Mouse (Mus musculus) midbrain, embryonic 13.5 days (tissue): Measurements from ENCODE around the gene Ftcd. TPM values are rescaled to one million over a fixed set of nuclear protein-coding genes. Genes with fewer than 3 reads are reported as not detected.

Source experiments
- ATAC-seq: fragments of 200-750 bp; cut with Nextera tagmentation; 2 replicates; pipeline ENCODE4 v1.8.0; 2017; ENCODE audit warnings: mild to moderate bottlenecking, moderate TSS enrichment, moderate library complexity
- H3K27ac ChIP-seq: fragments of 300-500 bp; sonication (generic); 2 replicates; pipeline ENCODE4 v1.5.1; 2015; ENCODE audit warnings: inconsistent platforms, mild to moderate bottlenecking, moderate library complexity
- H3K27me3 ChIP-seq: fragments of 300-500 bp; sonication (generic); 2 replicates; pipeline ENCODE4 v1.6.1; 2015; ENCODE audit warnings: mild to moderate bottlenecking, inconsistent platforms
- H3K36me3 ChIP-seq: fragments of 300-500 bp; sonication (generic); 2 replicates; pipeline ENCODE4 v1.6.1; 2015; ENCODE audit warnings: mild to moderate bottlenecking, inconsistent platforms
- H3K4me1 ChIP-seq: fragments of 300-500 bp; sonication (generic); replicated peaks from 2 replicates; pipeline ENCODE4 v1.6.1; 2015; ENCODE audit warnings: inconsistent platforms
- H3K4me2 ChIP-seq: fragments of 300-500 bp; sonication (generic); replicated peaks from 2 replicates; pipeline ENCODE4 v1.6.1; 2015; ENCODE audit warnings: moderate library complexity, mild to moderate bottlenecking, inconsistent platforms
- H3K4me3 ChIP-seq: fragments of 300-500 bp; sonication (generic); replicated peaks from 2 replicates; pipeline ENCODE4 v1.5.1; 2015; ENCODE audit warnings: mild to moderate bottlenecking, inconsistent platforms
- H3K9ac ChIP-seq: fragments of 300-500 bp; sonication (generic); replicated peaks from 2 replicates; pipeline ENCODE4 v1.6.1; 2015; ENCODE audit warnings: mild to moderate bottlenecking, inconsistent platforms
- H3K9me3 ChIP-seq: fragments of 300-500 bp; sonication (generic); 2 replicates; pipeline ENCODE4 v1.6.1; 2016; ENCODE audit warnings: mild to moderate bottlenecking, inconsistent platforms
- WGBS: fragments of 180-500 bp; shearing (Covaris S2); methylation state at CpG from one replicate; pipeline ENCODE4 v1.1.7; 2015; 5-methylcytosine and 5-hydroxymethylcytosine counted together
- polyA plus RNA-seq: library from polyadenylated mRNA; unstranded; fragments of >200 nt; fragmentation: Nextera tagmentation; extraction: Ambion mirVana; gene quantifications from 2 replicates; pipeline ENCODE4 v1.2.1, GENCODE M21; 2015

Gene Ftcd
- polyA plus RNA-seq, 1 experiment from 2014 or later: 0.15 TPM

GRCm38 (mm10) chr10:76622411-76622810 lies 47.0 kb downstream of the Ftcd start:
- Histone ChIP-seq H3K27me3 (no peaks in the 10 kb centered on the region; the same call in 1 of the 2 replicates), H3K9me3 (no peaks in the 10 kb centered on the region), H3K36me3 (no peaks in the 10 kb centered on the region), H3K4me1 (peaks cover 8% of the 10 kb centered on the region), H3K27ac (no peak overlapping the region), H3K9ac (no peak overlapping the region), H3K4me3 (no peak overlapping the region), H3K4me2 (peak overlapping the region; percentile 65; the same call in 1 of the 2 replicates)
- WGBS: 87% methylated on average over 4 of the region's 4 CpGs
- no peak for ATAC-seq

DNA sequence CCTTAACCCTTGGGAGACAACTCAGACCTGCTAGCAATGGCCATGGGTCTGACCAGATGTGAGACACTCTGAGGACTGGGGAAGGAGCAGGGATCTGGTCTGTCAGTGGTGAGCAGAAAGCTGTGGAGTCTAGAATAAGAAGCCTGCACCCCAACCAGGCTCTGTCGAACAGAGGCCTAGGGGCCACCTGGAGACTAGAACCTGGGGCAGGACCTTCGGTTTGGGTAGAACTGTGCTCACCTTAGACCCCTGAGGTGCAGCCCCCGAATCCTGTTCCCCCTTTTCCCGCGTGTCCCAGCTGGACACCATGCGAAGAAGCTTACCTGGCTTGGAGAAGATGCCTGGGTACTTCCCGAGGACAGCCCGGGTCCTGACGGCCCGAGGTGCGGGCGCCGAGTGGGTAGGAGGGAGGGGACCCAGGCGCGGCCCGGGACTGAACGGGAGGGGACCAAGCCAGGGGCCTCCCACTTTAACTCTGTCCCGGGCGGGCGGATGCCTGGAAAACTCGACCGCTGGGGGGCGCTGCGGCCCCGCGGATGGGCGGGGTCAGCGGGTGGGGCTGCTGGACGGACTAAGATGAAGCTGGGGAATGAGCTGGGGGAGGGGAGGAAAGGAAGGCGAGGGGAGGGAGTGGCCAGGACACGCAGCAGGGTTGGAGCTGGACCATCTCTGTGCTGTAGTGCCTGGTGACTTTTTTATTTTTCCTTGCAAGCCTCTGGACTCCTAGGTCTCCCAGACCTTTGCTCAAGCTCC lies 47.7 kb downstream of the Ftcd start, which contains the start of gene Col6a2:
Gene Col6a2 (minus strand): TSS at position 703 of the 753 bp plus-strand sequence.
- peak within 1 kb of the TSS; percentile 36 for H3K4me3 ChIP-seq
- 3% methylated on average over 31 of the region's 31 CpGs for WGBS
- H3K4me1 ChIP-seq: peaks cover 8% of the 10 kb centered on the region
- H3K9ac ChIP-seq: peak within 1 kb of the TSS; percentile 48
- H3K9me3 ChIP-seq: no peaks in the 10 kb centered on the region
- ATAC-seq: peak; percentile 85
- peak within 1 kb of the TSS; percentile 65 for H3K4me2 ChIP-seq
- no peak within 1 kb of the TSS for H3K27ac ChIP-seq
- H3K27me3 ChIP-seq: no peaks in the 10 kb centered on the region; the same call in 1 of the 2 replicates
- H3K36me3 ChIP-seq: no peaks in the 10 kb centered on the region

- H3K9me3 ChIP-seq: no peaks in the 10 kb centered on the region
- no peaks in the 10 kb centered on the region for H3K36me3 ChIP-seq
- no peak overlapping the region for H3K9ac ChIP-seq
- no peak overlapping the region for H3K27ac ChIP-seq
- peak overlapping the region; percentile 65 for H3K4me2 ChIP-seq
- peak; percentile 30 for ATAC-seq
- H3K27me3 ChIP-seq: no peaks in the 10 kb centered on the region; the same call in 1 of the 2 replicates
- peak overlapping the region; percentile 36 for H3K4me3 ChIP-seq
- peaks cover 8% of the 10 kb centered on the region for H3K4me1 ChIP-seq
- 16% methylated on average over 7 of the region's 7 CpGs for WGBS
These were observed 48.3 kb downstream of the Ftcd start for GRCm38 (mm10) chr10:76623734-76624133.

DNA sequence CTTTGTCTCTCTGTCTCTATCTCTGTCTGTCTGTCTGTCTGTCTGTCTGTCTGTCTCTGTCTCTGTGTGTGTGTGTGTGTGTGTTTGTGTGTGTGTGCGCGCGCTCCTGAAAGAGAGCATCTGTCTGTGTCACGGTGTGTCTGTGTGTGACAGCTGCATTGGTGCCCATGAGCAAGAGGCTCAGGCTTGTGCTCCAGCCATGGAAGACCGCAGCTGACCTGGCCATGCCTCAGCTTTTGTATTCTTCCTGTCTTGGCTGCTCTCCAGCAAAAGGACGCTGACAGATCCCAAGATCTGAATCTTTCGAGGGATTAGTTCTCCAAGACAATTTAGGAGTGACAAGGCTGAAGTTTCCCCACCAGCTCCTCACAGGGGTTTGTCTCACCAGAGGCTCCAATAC lies 49.5 kb downstream of the Ftcd start:
- Histone ChIP-seq H3K4me2 (no peak overlapping the region), H3K4me3 (no peak overlapping the region), H3K9ac (no peak overlapping the region), H3K27ac (no peak overlapping the region), H3K9me3 (no peaks in the 10 kb centered on the region), H3K27me3 (no peaks in the 10 kb centered on the region; the same call in 1 of the 2 replicates), H3K4me1 (peaks cover 8% of the 10 kb centered on the region), H3K36me3 (no peaks in the 10 kb centered on the region)
- no peak for ATAC-seq
- 74% methylated on average over 7 of the region's 7 CpGs for WGBS

- H3K4me3 ChIP-seq: no peak overlapping the region
- no peak overlapping the region for H3K27ac ChIP-seq
- H3K9ac ChIP-seq: no peak overlapping the region
- no peaks in the 10 kb centered on the region; the same call in 1 of the 2 replicates for H3K27me3 ChIP-seq
- H3K4me1 ChIP-seq: peaks cover 8% of the 10 kb centered on the region
- no peak overlapping the region for H3K4me2 ChIP-seq
- no peaks in the 10 kb centered on the region for H3K9me3 ChIP-seq
- WGBS: 92% methylated on average over 5 of the region's 5 CpGs
- no peak for ATAC-seq
- no peaks in the 10 kb centered on the region for H3K36me3 ChIP-seq
These were observed 52.3 kb downstream of the Ftcd start for GRCm38 (mm10) chr10:76627714-76628113.

DNA sequence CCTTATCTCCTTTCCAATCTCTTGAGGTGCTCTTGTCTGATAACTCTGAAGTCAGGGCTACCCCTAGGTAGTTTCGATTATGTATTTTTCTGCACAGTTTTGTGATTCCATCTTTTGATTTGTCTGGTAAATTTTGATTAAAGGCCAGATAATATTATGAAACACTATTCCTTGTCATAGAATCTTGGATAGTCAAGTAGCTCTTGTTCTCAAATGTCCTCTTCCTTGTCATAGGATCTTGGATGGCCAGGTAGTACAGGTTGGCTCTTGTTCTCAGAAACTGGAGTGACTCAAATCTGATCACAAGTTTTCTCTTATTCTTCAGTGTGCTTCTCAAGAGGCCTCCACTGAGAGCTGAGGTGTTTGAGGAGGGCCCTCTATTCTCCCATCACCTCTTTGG lies 55.2 kb downstream of the Ftcd start:
- H3K4me3 ChIP-seq: no peak overlapping the region
- H3K4me1 ChIP-seq: 0 out of 2 replicates have a peak, but pooled peaks cover 6% of the 10 kb centered on the region
- H3K9me3 ChIP-seq: no peaks in the 10 kb centered on the region
- no peak overlapping the region for H3K9ac ChIP-seq
- no peaks in the 10 kb centered on the region for H3K27me3 ChIP-seq
- no peaks in the 10 kb centered on the region for H3K36me3 ChIP-seq
- 92% methylated on average over 1 of the region's 1 CpGs for WGBS
- no peak overlapping the region for H3K4me2 ChIP-seq
- no peak for ATAC-seq
- no peak overlapping the region for H3K27ac ChIP-seq

DNA sequence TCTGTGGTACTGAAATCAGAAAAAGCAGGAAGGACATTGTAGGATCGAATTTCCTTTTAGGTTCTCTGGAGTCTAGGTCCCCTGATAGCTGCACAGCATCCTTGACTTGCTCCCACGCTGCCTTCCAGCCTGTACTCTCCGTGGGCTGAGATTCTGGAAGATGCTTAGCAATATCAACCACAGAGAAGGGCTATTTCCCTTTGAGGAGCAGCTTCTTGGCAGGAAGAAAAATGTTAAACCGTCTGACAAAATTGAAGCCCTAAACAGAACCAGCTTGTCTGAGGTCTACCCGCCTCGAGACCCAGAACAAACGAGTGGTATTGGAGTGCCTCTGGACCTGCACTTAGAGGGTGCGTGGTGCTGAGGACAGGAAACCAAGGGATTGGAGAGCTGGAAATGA lies 57.2 kb downstream of the Ftcd start:
- Histone ChIP-seq H3K4me1 (0 out of 2 replicates have a peak, but pooled peaks cover 6% of the 10 kb centered on the region), H3K9ac (no peak overlapping the region), H3K4me3 (no peak overlapping the region), H3K36me3 (no peaks in the 10 kb centered on the region), H3K4me2 (no peak overlapping the region), H3K27ac (no peak overlapping the region), H3K27me3 (no peaks in the 10 kb centered on the region), H3K9me3 (no peaks in the 10 kb centered on the region)
- 82% methylated on average over 8 of the region's 8 CpGs for WGBS
- no peak for ATAC-seq

GRCm38 (mm10) chr10:76634094-76634571 lies 58.7 kb downstream of the Ftcd start:
- Histone ChIP-seq H3K9ac (no peak overlapping the region), H3K9me3 (no peaks in the 10 kb centered on the region), H3K27me3 (no peaks in the 10 kb centered on the region), H3K4me3 (no peak overlapping the region), H3K27ac (no peak overlapping the region), H3K4me2 (no peak overlapping the region), H3K4me1 (0 out of 2 replicates have a peak, but pooled peaks cover 6% of the 10 kb centered on the region), H3K36me3 (no peaks in the 10 kb centered on the region)
- WGBS: 51% methylated on average over 7 of the region's 7 CpGs
- no peak for ATAC-seq

GRCm38 (mm10) chr10:76634584-76634983 lies 59.1 kb downstream of the Ftcd start:
- H3K4me2 ChIP-seq: no peak overlapping the region
- H3K4me1 ChIP-seq: 0 out of 2 replicates have a peak, but pooled peaks cover 6% of the 10 kb centered on the region
- no peak for ATAC-seq
- H3K27me3 ChIP-seq: no peaks in the 10 kb centered on the region
- H3K27ac ChIP-seq: no peak overlapping the region
- no peak overlapping the region for H3K9ac ChIP-seq
- H3K4me3 ChIP-seq: no peak overlapping the region
- WGBS: 84% methylated on average over 5 of the region's 5 CpGs
- H3K9me3 ChIP-seq: no peaks in the 10 kb centered on the region
- H3K36me3 ChIP-seq: no peaks in the 10 kb centered on the region

DNA sequence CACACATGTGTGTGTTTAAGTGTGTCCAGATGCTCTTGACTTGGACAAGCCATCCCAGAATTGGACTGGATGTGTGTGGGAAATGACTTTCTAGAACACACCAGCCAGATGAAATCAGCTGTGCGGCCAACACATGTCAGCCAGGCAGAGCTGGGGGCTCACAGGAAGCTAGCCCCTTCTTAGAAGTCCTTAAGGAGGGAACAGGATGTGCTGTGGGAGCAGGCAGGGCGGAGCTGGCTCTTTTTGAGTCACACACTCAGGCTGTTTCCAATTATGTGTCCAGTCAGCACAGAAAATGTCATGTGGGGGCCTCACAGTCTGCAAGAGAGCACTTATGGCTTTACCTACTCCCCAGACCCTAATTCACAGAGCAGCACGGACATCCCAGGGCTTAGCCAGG lies 60.6 kb downstream of the Ftcd start:
- WGBS: 84% methylated on average over 3 of the region's 3 CpGs
- no peaks in the 10 kb centered on the region for H3K27me3 ChIP-seq
- no peak for ATAC-seq
- no peak overlapping the region for H3K27ac ChIP-seq
- 0 out of 2 replicates have a peak, but pooled peaks cover 6% of the 10 kb centered on the region for H3K4me1 ChIP-seq
- H3K9ac ChIP-seq: no peak overlapping the region
- no peaks in the 10 kb centered on the region for H3K36me3 ChIP-seq
- H3K4me2 ChIP-seq: no peak overlapping the region
- no peak overlapping the region for H3K4me3 ChIP-seq
- H3K9me3 ChIP-seq: no peaks in the 10 kb centered on the region

- Histone ChIP-seq H3K9ac (no peak overlapping the region), H3K4me1 (0 out of 2 replicates have a peak, but pooled peaks cover 6% of the 10 kb centered on the region), H3K27me3 (no peaks in the 10 kb centered on the region), H3K9me3 (no peaks in the 10 kb centered on the region), H3K4me3 (no peak overlapping the region), H3K36me3 (no peaks in the 10 kb centered on the region), H3K4me2 (no peak overlapping the region), H3K27ac (no peak overlapping the region)
- no peak for ATAC-seq
- WGBS: 88% methylated on average over 4 of the region's 4 CpGs
These were observed 61.2 kb downstream of the Ftcd start for GRCm38 (mm10) chr10:76636601-76637000.
